Mouse (Mus musculus) right cerebral cortex, postnatal 10 days (tissue): ENCODE data around the gene Gm2663.
"Not testable (repeated sequence)": the region's sequence is repeated elsewhere in the genome, so short reads cannot be mapped to it uniquely, and the experiment has no call there.

Experiments
- DNase-seq, 2 experiments: peaks; one replicate each; pipeline ENCODE4 v3.0.0; 2021; ENCODE audit warnings: low spot score in 2 of 2

The Gm2663 gene

GRCm38 (mm10) chr6:40999379-40999778, at the start of gene Gm2663:
Gene Gm2663 (minus strand): TSS chr6:40999479.
- not testable (repeated sequence) for DNase-seq

DNA sequence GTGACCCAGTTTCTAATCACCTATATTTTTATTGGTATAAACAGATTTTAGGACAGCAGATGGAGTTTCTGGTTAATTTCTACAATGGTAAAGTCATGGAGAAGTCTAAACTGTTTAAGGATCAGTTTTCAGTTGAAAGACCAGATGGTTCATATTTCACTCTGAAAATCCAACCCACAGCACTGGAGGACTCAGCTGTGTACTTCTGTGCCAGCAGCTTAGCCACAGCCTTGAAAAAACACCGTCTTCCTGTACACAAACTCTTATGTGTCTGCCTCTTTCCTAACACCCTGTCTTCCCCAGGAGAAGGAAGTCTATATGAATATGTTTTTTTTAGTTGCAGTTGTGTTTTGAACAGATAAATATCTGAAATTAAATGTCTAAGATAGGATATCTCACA, 49.3 kb upstream of the Gm2663 start:
- no peak for DNase-seq

DNA sequence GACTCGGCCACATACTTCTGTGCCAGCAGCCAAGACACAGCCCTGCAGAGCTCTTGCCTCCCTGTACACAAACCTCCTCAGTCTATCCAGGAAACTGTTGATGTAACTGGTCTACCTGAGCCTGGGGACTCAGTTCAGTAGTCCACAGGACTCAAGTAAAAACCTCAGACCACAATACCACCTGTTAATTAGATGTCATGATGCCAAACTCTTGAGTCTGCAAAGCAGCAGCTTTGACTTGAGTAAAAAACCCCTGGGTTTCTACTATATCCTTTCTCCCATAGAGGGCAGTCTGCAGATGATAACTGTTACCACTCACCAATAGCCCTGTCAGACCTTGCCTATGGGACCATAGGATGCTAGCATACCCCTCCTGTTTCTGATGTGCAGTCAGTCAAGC, 48.7 kb upstream of the Gm2663 start:
- DNase-seq, result no peak

- DNase-seq, result no peak
Observed at GRCm38 (mm10) chr6:41047202-41047601, 47.9 kb upstream of the Gm2663 start.

DNA sequence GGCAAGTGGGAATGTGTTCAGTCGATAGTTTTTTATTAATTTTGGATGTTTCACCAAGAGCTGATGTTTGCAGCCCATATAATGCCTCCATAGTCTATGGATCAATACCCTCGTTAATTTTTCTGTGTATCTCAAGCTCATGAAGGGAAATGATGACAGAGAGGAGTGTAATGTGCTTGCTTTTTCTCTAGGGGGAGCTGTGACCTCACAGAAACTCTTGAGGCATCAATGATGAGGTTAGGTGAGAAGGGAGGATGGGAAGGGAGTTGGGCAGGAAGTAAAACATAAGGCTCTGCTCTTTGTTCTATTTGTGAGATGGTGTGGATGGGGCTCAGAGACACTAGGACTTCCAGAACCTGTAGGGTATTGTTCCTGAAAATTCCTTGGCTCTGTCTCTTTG, 47.3 kb upstream of the Gm2663 start:
- no peak for DNase-seq

DNA sequence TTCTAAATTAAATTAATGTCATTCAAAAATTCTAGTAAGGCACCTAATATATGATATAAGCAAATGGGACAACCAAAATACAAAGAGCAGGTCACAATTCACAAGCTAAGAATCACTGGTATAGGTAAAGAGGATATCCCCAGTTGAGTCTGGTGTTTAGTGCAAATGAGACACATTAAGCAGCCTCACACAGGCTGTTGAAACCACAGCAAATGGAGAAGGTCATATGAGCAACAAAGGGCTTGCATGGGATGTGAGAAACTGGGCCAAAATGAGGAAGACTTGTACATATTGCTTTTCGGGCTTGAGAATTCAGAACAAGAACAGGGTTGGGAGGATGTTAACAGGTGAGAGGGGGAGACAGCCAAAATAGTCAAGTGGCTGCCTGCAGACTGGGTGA, 45.5 kb upstream of the Gm2663 start:
- DNase-seq, result no peak

- no peak for DNase-seq
Observed at GRCm38 (mm10) chr6:41044314-41044713, 45.0 kb upstream of the Gm2663 start.

DNA sequence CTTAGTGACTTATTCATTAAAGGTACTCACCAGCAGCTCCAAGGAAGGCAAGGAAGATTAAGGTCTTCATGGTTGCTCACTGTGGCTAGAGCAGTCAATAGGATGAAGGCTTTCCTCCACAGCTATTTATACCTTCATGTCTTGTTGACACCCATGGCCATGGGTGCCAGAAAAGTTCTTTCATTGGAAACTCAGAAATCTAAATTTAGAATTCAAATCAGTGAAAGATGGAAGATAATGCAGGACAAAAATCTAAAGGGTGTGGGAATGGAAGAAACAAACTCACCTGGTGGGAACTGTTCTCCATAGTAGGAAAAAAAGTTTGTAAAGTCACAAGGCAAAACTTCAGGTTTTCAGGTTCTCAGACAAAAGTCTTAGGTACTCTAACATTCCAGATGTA, 36.1 kb upstream of the Gm2663 start, which contains the start of gene 2210010C04Rik:
Gene 2210010C04Rik, minus strand, starts transcription at position 101 of the 400 bp plus-strand sequence.
- DNase-seq, result no peak

GRCm38 (mm10) chr6:41032802-41033201, 33.5 kb upstream of the Gm2663 start:
- DNase-seq, result no peak

- no peak for DNase-seq
Observed at GRCm38 (mm10) chr6:41032231-41032630, 33.0 kb upstream of the Gm2663 start.

GRCm38 (mm10) chr6:41030821-41031220, 31.5 kb upstream of the Gm2663 start:
- no peak for DNase-seq

GRCm38 (mm10) chr6:41027053-41027452, 27.8 kb upstream of the Gm2663 start:
- no peak for DNase-seq

GRCm38 (mm10) chr6:41025873-41026650, 26.8 kb upstream of the Gm2663 start:
- no peak for DNase-seq

GRCm38 (mm10) chr6:41019140-41019539, 19.9 kb upstream of the Gm2663 start:
- DNase-seq, result no peak

DNA sequence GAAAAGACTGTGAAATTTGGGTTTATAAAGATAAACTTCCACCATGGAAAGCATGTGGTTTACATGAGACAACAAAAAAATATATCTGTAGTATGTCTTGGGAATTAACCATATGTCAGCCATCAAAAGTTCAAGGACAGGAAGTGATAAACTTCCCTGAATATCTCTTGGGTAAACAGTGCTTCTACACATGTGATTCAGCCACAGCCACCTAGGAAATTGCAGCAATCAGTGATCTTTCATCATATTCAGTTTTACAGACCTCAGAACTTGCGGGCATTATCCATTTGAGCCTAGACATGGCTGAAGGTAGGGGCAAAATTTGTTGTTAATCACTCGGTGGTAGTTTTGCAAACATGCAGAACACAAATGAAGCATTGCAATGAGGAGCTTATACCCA, 19.4 kb upstream of the Gm2663 start:
- no peak for DNase-seq

GRCm38 (mm10) chr6:41015065-41015464, 15.8 kb upstream of the Gm2663 start:
- no peak for DNase-seq

DNA sequence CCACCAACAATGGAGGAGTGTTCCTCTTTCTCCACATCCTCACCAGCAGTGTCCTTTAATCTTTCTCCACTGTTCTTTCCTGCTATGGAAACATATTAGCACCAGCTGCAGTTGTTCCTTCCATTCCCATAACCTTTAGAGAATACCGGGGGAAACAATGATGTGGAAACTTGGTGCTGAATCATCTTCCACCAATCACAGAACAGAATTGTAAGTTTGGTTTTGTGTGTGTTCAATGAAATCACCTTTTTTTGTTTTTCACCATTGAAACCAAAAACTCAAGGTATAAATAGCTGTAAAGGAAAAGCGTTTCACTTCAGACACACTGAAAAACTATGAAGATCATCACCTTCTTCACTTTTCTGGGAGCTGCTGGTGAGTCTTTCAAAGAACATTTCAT, 34.8 kb downstream of the Gm2663 start, which contains the start of gene 1810009J06Rik:
Gene 1810009J06Rik, plus strand, starts transcription at position 301 of the 400 bp plus-strand sequence.
- not testable (repeated sequence) for DNase-seq

GRCm38 (mm10) chr6:40953716-40954115, 45.6 kb downstream of the Gm2663 start:
- no peak for DNase-seq

GRCm38 (mm10) chr6:40951770-40952169, 47.5 kb downstream of the Gm2663 start, which contains the start of gene Gm4744:
Gene Gm4744 (minus strand): TSS chr6:40951870.
- no peak for DNase-seq
